Mouse (Mus musculus) right cerebral cortex, adult 2 months (tissue): ENCODE data around the gene Lnx2.

ENCODE experiments used
- DNase-seq, 2 experiments: peaks; one replicate each; pipeline ENCODE4 v3.0.0; 2021 to 2022; ENCODE audit warnings: low spot score in 2 of 2

Lnx2 gene

GRCm38 (mm10) chr5:147077305-147078034, 1.1 kb upstream of the Lnx2 start:
- DNase-seq = peak; percentile 88 to 91

- no peak for DNase-seq
These were observed 396 bp upstream of the Lnx2 start, which contains the start of gene Polr1d for GRCm38 (mm10) chr5:147076799-147077165. TSS of gene Polr1d (plus strand) at chr5:147077050.

GRCm38 (mm10) chr5:147075103-147076025, 1.0 kb downstream of the Lnx2 start:
- no peak for DNase-seq

- DNase-seq = no peak
These were observed 2.6 kb downstream of the Lnx2 start for GRCm38 (mm10) chr5:147073805-147074204.

GRCm38 (mm10) chr5:147071886-147072285, 4.5 kb downstream of the Lnx2 start:
- no peak for DNase-seq

- no peak for DNase-seq
These were observed 5.4 kb downstream of the Lnx2 start for GRCm38 (mm10) chr5:147070791-147071516.

GRCm38 (mm10) chr5:147068876-147069275, 7.5 kb downstream of the Lnx2 start:
- peak in 1 of 2 experiments; percentile 41 for DNase-seq

- DNase-seq = no peak
These were observed 9.4 kb downstream of the Lnx2 start for GRCm38 (mm10) chr5:147066965-147067364.

- DNase-seq = no peak
These were observed 10.3 kb downstream of the Lnx2 start for GRCm38 (mm10) chr5:147066129-147066528.

- DNase-seq = no peak
These were observed 13.1 kb downstream of the Lnx2 start for GRCm38 (mm10) chr5:147063215-147063661.

GRCm38 (mm10) chr5:147060024-147060423, 16.4 kb downstream of the Lnx2 start:
- DNase-seq = no peak

- DNase-seq = no peak
These were observed 17.1 kb downstream of the Lnx2 start for GRCm38 (mm10) chr5:147059319-147059718.

GRCm38 (mm10) chr5:147058661-147059060, 17.7 kb downstream of the Lnx2 start:
- no peak for DNase-seq

GRCm38 (mm10) chr5:147057626-147058414, 18.6 kb downstream of the Lnx2 start:
- DNase-seq = no peak

- DNase-seq = no peak
These were observed 19.6 kb downstream of the Lnx2 start for GRCm38 (mm10) chr5:147056712-147057290.

GRCm38 (mm10) chr5:147055572-147056245, 20.7 kb downstream of the Lnx2 start:
- peak; percentile 71 to 75 for DNase-seq

- no peak for DNase-seq
These were observed 21.6 kb downstream of the Lnx2 start for GRCm38 (mm10) chr5:147054747-147055270.

- DNase-seq = no peak
These were observed 22.1 kb downstream of the Lnx2 start for GRCm38 (mm10) chr5:147054328-147054727.

- no peak for DNase-seq
These were observed 22.9 kb downstream of the Lnx2 start for GRCm38 (mm10) chr5:147053481-147053880.

- DNase-seq = no peak
These were observed 23.3 kb downstream of the Lnx2 start for GRCm38 (mm10) chr5:147053071-147053470.
